Mouse (Mus musculus) liver, postnatal 0 days (tissue): ENCODE measurements at regions not wholly inside any gene's neighbourhood (a gene's known extent, or its start where the extent isn't known, plus 50 kb on each side); places are given as distances from the start of the nearest gene placed in this dataset.

Experiments used
- CTCF ChIP-seq: sonication (generic); IDR thresholded peaks from 2 replicates; pipeline ENCODE4 v1.5.1; 2016; ENCODE audit warnings: antibody characterized with exemption, low read depth
- EP300 ChIP-seq: IDR thresholded peaks from 2 replicates; pipeline ENCODE4 v1.6.1; 2016; ENCODE audit warnings: antibody characterized with exemption, low read depth, mild to moderate bottlenecking

DNA sequence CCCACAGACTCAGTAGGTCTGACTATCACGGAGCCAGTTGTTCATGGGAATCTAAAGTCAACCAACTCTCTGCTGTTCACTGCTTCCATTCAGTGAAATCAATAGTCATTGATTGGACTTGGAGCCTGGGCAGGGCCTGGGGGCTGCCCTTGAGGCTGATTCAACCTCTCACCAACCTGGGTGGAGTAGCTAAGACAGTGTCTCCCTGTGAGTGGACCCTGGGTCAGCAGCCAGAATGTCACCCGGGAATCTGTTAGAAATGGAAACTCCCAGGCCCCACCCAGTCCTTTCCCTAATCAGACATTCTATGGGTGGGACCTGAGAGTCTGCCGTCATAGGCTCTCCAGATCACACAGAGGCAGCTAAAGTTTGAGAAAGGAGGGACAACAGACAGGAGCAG is 262.4 kb downstream of the Dhx35 start:
- TF ChIP-seq CTCF (no peak), EP300 (no peak)
